Mouse (Mus musculus) neutrophil, adult 65 days (primary cell): ENCODE results near the gene Hist1h3c. TPM values are rescaled to one million over a fixed set of nuclear protein-coding genes. Genes with fewer than 3 reads are reported as not detected.

Experiments
- total RNA-seq: library from RNA; stranded (reverse); gene quantifications from 2 replicates; pipeline ENCODE4 v1.2.4, GENCODE M21; 2023

The Hist1h3c gene
- total RNA-seq, 1 experiment from 2014 or later: 379 TPM

Other genes with a start within 250 kb of the Hist1h3c start
- gene Hist1h4h, start 214.6 kb downstream of the Hist1h3c start, total RNA-seq: 492 and 1,085 TPM in 2 replicates
- gene Hist1h2af, start 211.7 kb downstream of the Hist1h3c start, total RNA-seq: 675 and 802 TPM in 2 replicates
- gene Hist1h3g, start 210.2 kb downstream of the Hist1h3c start, total RNA-seq: 96.3 and 179 TPM in 2 replicates
- 54.8 and 79.6 TPM in 2 replicates for gene Hist1h2bh, start 202.2 kb downstream of the Hist1h3c start, total RNA-seq
- gene Hist1h3f, start 201.6 kb downstream of the Hist1h3c start, total RNA-seq: 164 and 316 TPM in 2 replicates
- 1,320 and 1,633 TPM in 2 replicates for gene Hist1h4f, start 194.0 kb downstream of the Hist1h3c start, total RNA-seq
- gene Hist1h1d, start 192.3 kb downstream of the Hist1h3c start, total RNA-seq: 65.0 and 74.8 TPM in 2 replicates
- 389 and 653 TPM in 2 replicates for gene Hist1h3e, start 183.2 kb downstream of the Hist1h3c start, total RNA-seq
- gene Hist1h2ae, start 174.4 kb downstream of the Hist1h3c start, total RNA-seq: 112 and 128 TPM in 2 replicates
- 877 and 1,185 TPM in 2 replicates for gene Hist1h2bg, start 174.2 kb downstream of the Hist1h3c start, total RNA-seq
- 501 and 811 TPM in 2 replicates for gene Hist1h2bf, start 171.4 kb downstream of the Hist1h3c start, total RNA-seq
- gene Hist1h2ad, start 171.2 kb downstream of the Hist1h3c start, total RNA-seq: 41.5 and 76.0 TPM in 2 replicates
- 49.0 and 98.9 TPM in 2 replicates for gene Hist1h3d, start 169.8 kb downstream of the Hist1h3c start, total RNA-seq
- gene Hist1h4d, start 164.0 kb downstream of the Hist1h3c start, total RNA-seq: 447 and 512 TPM in 2 replicates
- gene Hist1h2be, start 124.5 kb downstream of the Hist1h3c start, total RNA-seq: 59.1 and 80.7 TPM in 2 replicates
- gene Hist1h1e, start 123.0 kb downstream of the Hist1h3c start, total RNA-seq: 628 and 671 TPM in 2 replicates
- 21.4 and 34.7 TPM in 2 replicates for gene Hist1h2ac, start 61.7 kb downstream of the Hist1h3c start, total RNA-seq
- 85.6 and 87.8 TPM in 2 replicates for gene Hist1h2bc, start 61.4 kb downstream of the Hist1h3c start, total RNA-seq
- gene Hist1h1t, start 49.8 kb downstream of the Hist1h3c start, total RNA-seq: 0.75 TPM in 1 of 2 replicates, not detected in the other
- 147 and 286 TPM in 2 replicates for gene Hist1h4c, start 47.1 kb downstream of the Hist1h3c start, total RNA-seq
- 2.0 and 2.2 TPM in 2 replicates for gene Hfe, start 34.7 kb downstream of the Hist1h3c start, total RNA-seq
- gene Hist1h1c, start 6.8 kb downstream of the Hist1h3c start, total RNA-seq: 1,418 and 1,573 TPM in 2 replicates
- 566 and 573 TPM in 2 replicates for gene Hist1h2bb, start 1.1 kb upstream of the Hist1h3c start, total RNA-seq
- gene Hist1h2ab, start 5.5 kb upstream of the Hist1h3c start, total RNA-seq: 470 and 881 TPM in 2 replicates
- 584 and 951 TPM in 2 replicates for gene Hist1h3b, start 6.7 kb upstream of the Hist1h3c start, total RNA-seq
- 196 and 310 TPM in 2 replicates for gene Hist1h4b, start 11.4 kb upstream of the Hist1h3c start, total RNA-seq
- 278 and 356 TPM in 2 replicates for gene Hist1h4a, start 15.6 kb upstream of the Hist1h3c start, total RNA-seq
- 546 and 576 TPM in 2 replicates for gene Hist1h3a, start 16.8 kb upstream of the Hist1h3c start, total RNA-seq
- 193 and 241 TPM in 2 replicates for gene Hist1h1a, start 18.1 kb upstream of the Hist1h3c start, total RNA-seq
- not detected in 2 replicates for gene Trim38, start 24.3 kb upstream of the Hist1h3c start, total RNA-seq
- not detected in 2 replicates for gene Slc17a2, start 61.4 kb upstream of the Hist1h3c start, total RNA-seq
- not detected in 2 replicates for gene Slc17a3, start 93.8 kb upstream of the Hist1h3c start, total RNA-seq
- gene Slc17a1, start 122.1 kb upstream of the Hist1h3c start, total RNA-seq: not detected in 2 replicates
- not detected in 2 replicates for gene Slc17a4, start 169.4 kb upstream of the Hist1h3c start, total RNA-seq
- gene Hist1h2ba, start 188.6 kb upstream of the Hist1h3c start, total RNA-seq: not detected in 2 replicates
- gene Hist1h2aa, start 188.9 kb upstream of the Hist1h3c start, total RNA-seq: not detected in 2 replicates
- not detected in 2 replicates for gene Scgn, start 245.6 kb upstream of the Hist1h3c start, total RNA-seq